Mouse (Mus musculus): ENCODE measurements around the gene Clec2l. TPM values are rescaled to one million over a fixed set of nuclear protein-coding genes. Genes with fewer than 3 reads are reported as not detected.

Clec2l gene
- not detected in 2 replicates for polyA plus RNA-seq (2011; ENCODE audit: insufficient read depth, insufficient read length, low read depth, missing spikeins)

DNA sequence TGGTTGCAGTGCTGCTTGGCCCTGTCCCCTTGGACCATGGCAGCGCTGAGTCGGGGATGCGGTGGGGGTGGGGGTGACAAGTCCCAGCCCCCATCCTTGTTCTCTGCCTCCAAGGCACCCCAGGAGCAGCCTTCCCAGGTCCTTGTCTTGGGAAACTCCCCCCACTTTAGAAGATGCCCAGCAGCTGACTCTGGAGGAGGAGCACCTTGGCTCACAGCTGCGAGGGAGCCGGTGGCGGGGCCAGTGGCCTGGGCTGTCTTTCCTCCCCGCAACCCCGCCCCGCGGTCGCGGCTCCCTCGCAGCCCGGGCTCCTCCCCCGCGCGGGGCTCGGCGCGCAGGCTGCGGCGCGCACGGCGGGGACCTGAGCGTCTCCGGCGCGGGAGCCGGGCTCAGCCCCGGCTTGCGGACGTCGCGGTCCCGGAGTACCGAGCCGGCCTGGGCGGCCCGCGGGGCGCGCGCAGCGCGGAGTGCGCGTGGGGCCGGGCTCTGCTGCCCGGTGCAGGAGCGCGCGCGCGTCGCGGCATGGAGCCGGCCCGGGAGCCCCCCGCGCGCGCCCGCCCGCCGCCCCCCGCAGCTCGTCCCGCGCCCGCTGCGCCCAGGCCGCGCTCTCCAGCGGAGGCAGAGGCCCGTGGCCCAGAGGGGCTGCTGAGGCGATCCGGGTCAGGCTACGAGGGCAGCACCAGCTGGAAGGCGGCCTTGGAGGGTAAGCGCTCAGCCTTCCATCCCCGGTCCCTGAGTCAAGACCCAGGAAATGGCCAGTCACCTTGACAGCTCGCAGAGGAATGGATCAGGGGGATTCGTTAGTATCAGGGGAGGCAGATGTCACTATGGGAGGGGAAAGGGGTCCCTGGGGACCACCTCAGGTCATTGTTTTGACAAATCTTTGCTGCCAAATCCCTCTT is at the start of gene Clec2l:
TSS of gene Clec2l (plus strand) at position 356 of the 902 bp plus-strand sequence.
- peaks cover 9% of the 10 kb centered on the region for H3K27me3 ChIP-seq (ENCODE audit: control insufficient read depth, insufficient read depth, low read length, poor library complexity, severe bottlenecking)

DNA sequence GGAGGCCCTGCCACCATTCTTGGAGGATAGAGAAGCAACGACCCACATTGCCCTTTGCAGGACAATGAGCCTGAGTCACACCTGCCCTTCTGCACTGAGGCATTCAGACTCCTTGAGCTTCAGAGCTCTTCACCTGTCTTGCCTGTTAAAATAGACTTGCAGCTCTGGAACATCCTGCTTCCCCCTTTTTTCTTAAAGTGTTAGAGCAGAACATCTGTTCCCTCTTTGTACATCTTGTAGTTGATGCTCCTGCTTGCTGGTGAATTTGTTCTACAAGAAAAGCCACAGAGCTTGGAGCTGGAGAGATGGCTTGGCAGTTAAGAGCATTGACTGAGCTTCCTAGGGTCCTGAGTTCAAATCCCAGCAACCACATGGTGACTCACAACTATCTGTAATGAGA is 40.5 kb upstream of the Clec2l start:
- Histone ChIP-seq H3K4me1 (ENCODE audit: control insufficient read depth, insufficient read depth, low read length) (no peaks in the 10 kb centered on the region), H3K36me3 (ENCODE audit: control insufficient read depth, insufficient read depth, low read length, poor library complexity, severe bottlenecking) (no peaks in the 10 kb centered on the region; the same call in 1 of the 2 replicates), H3K27ac (ENCODE audit: insufficient read depth, low read length) (no peak overlapping the region), H3K4me3 (ENCODE audit: low read depth, low read length) (no peak overlapping the region), H3K27me3 (ENCODE audit: control insufficient read depth, insufficient read depth, low read length, poor library complexity, severe bottlenecking) (no peaks in the 10 kb centered on the region), H3K9me3 (replicated peaks; ENCODE audit: control insufficient read depth, insufficient read depth, low read length, poor library complexity, severe bottlenecking) (no peaks in the 10 kb centered on the region), H3K9ac (ENCODE audit: low read depth, poor library complexity, severe bottlenecking) (no peak overlapping the region)
- TF ChIP-seq EP300 (IDR thresholded peaks at IDR 0.05; ENCODE audit: insufficient read depth, low read depth, low read length): no peak
- no peak for TF ChIP-seq POLR2A (IDR thresholded peaks at IDR 0.05; ENCODE audit: insufficient read depth, low read length)
- no peak for TF ChIP-seq CTCF (IDR thresholded peaks at IDR 0.05; ENCODE audit: low read depth, low read length)

More for the DNA sequence above, at the start of gene Clec2l:
- peak within 1 kb of the TSS; percentile 64 for H3K9ac ChIP-seq (ENCODE audit: low read depth, poor library complexity, severe bottlenecking)
- H3K4me3 ChIP-seq (ENCODE audit: low read depth, low read length): peak within 1 kb of the TSS; percentile 77
- H3K36me3 ChIP-seq (ENCODE audit: control insufficient read depth, insufficient read depth, low read length, poor library complexity, severe bottlenecking): no peaks in the 10 kb centered on the region
- H3K27ac ChIP-seq (ENCODE audit: insufficient read depth, low read length): no peak within 1 kb of the TSS
- no peaks in the 10 kb centered on the region for H3K4me1 ChIP-seq (ENCODE audit: control insufficient read depth, insufficient read depth, low read length)
- no peak for TF ChIP-seq CTCF (IDR thresholded peaks at IDR 0.05; ENCODE audit: low read depth, low read length)
- no peak for TF ChIP-seq POLR2A (IDR thresholded peaks at IDR 0.05; ENCODE audit: insufficient read depth, low read length)
- TF ChIP-seq EP300 (IDR thresholded peaks at IDR 0.05; ENCODE audit: insufficient read depth, low read depth, low read length): no peak
- no peaks in the 10 kb centered on the region for H3K9me3 ChIP-seq (replicated peaks; ENCODE audit: control insufficient read depth, insufficient read depth, low read length, poor library complexity, severe bottlenecking)

DNA sequence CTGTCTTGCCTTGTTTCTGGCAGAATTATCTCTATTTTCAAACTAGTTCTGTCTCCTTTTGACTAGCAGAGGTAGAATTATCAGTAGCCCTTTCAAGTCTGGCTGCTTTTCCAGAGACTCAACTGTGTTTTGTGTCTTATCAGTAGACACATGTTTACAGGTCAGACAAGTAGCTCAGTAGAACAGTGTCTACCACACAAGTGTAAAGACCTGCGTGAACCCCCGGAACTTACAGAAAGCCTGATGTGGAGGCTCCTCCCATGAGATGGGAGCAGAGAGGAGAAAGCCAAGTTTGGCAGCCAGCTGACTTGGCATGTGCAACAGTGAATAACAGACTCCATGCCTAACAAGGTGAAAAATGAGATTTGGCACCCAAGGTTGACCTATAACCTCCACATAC is 39.4 kb upstream of the Clec2l start:
- no peaks in the 10 kb centered on the region for H3K36me3 ChIP-seq (ENCODE audit: control insufficient read depth, insufficient read depth, low read length, poor library complexity, severe bottlenecking)
- H3K27me3 ChIP-seq (ENCODE audit: control insufficient read depth, insufficient read depth, low read length, poor library complexity, severe bottlenecking): no peaks in the 10 kb centered on the region
- H3K9me3 ChIP-seq (replicated peaks; ENCODE audit: control insufficient read depth, insufficient read depth, low read length, poor library complexity, severe bottlenecking): no peaks in the 10 kb centered on the region
- H3K4me3 ChIP-seq (ENCODE audit: low read depth, low read length): no peak overlapping the region
- TF ChIP-seq EP300 (IDR thresholded peaks at IDR 0.05; ENCODE audit: insufficient read depth, low read depth, low read length) (no peak), CTCF (IDR thresholded peaks at IDR 0.05; ENCODE audit: low read depth, low read length) (no peak), POLR2A (IDR thresholded peaks at IDR 0.05; ENCODE audit: insufficient read depth, low read length) (no peak)
- H3K27ac ChIP-seq (ENCODE audit: insufficient read depth, low read length): no peak overlapping the region
- H3K4me1 ChIP-seq (ENCODE audit: control insufficient read depth, insufficient read depth, low read length): no peaks in the 10 kb centered on the region
- H3K9ac ChIP-seq (ENCODE audit: low read depth, poor library complexity, severe bottlenecking): no peak overlapping the region

DNA sequence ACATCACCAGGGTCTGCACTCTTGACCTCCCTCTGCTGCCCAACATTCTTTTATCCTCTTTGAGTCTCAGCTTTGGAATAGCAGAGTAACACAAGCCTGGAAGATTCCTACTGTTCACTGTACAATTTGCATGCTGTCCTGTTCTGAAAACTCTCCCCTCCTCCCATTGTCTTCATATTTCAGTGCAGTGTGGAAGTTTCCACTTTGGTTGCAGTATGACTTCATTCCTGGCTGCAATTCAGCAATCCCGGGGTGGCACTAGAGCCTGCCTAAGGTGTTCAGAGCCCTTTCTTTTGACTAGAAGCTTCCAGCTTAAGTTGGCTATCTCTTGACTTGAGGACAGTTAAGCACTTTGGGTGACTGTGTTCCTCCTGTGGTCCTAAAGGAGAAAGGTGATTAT is 38.4 kb upstream of the Clec2l start:
- H3K27ac ChIP-seq (ENCODE audit: insufficient read depth, low read length): no peak overlapping the region
- TF ChIP-seq POLR2A (IDR thresholded peaks at IDR 0.05; ENCODE audit: insufficient read depth, low read length) (no peak), CTCF (IDR thresholded peaks at IDR 0.05; ENCODE audit: low read depth, low read length) (no peak), EP300 (IDR thresholded peaks at IDR 0.05; ENCODE audit: insufficient read depth, low read depth, low read length) (no peak)
- H3K4me3 ChIP-seq (ENCODE audit: low read depth, low read length): no peak overlapping the region
- H3K9me3 ChIP-seq (replicated peaks; ENCODE audit: control insufficient read depth, insufficient read depth, low read length, poor library complexity, severe bottlenecking): no peaks in the 10 kb centered on the region
- H3K4me1 ChIP-seq (ENCODE audit: control insufficient read depth, insufficient read depth, low read length): no peaks in the 10 kb centered on the region
- H3K27me3 ChIP-seq (ENCODE audit: control insufficient read depth, insufficient read depth, low read length, poor library complexity, severe bottlenecking): no peaks in the 10 kb centered on the region
- no peaks in the 10 kb centered on the region for H3K36me3 ChIP-seq (ENCODE audit: control insufficient read depth, insufficient read depth, low read length, poor library complexity, severe bottlenecking)
- no peak overlapping the region for H3K9ac ChIP-seq (ENCODE audit: low read depth, poor library complexity, severe bottlenecking)

DNA sequence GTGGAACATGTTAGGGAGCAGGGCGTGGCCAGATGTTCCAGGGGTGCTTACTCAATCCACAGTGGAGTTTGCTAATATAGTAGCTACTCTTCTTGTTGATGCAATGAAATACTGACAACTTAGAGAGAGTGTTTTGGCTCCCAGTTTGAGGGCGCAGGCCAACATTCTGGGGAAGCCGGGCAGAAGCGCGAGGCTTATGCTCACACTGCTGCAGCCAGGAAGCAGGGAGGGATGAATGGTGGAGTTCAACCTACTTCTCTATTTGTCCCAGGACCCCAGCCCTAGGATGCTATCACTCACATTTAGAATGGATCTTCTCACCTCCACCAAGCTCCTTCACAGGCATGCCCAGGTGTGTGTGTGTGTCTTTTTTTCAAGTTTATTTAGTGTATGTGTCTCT is 36.8 kb upstream of the Clec2l start:
- no peaks in the 10 kb centered on the region for H3K4me1 ChIP-seq (ENCODE audit: control insufficient read depth, insufficient read depth, low read length)
- H3K9me3 ChIP-seq (replicated peaks; ENCODE audit: control insufficient read depth, insufficient read depth, low read length, poor library complexity, severe bottlenecking): no peaks in the 10 kb centered on the region
- no peak overlapping the region for H3K27ac ChIP-seq (ENCODE audit: insufficient read depth, low read length)
- no peaks in the 10 kb centered on the region for H3K36me3 ChIP-seq (ENCODE audit: control insufficient read depth, insufficient read depth, low read length, poor library complexity, severe bottlenecking)
- no peak overlapping the region for H3K9ac ChIP-seq (ENCODE audit: low read depth, poor library complexity, severe bottlenecking)
- no peaks in the 10 kb centered on the region for H3K27me3 ChIP-seq (ENCODE audit: control insufficient read depth, insufficient read depth, low read length, poor library complexity, severe bottlenecking)
- no peak overlapping the region for H3K4me3 ChIP-seq (ENCODE audit: low read depth, low read length)
- no peak for TF ChIP-seq POLR2A (IDR thresholded peaks at IDR 0.05; ENCODE audit: insufficient read depth, low read length)
- TF ChIP-seq EP300 (IDR thresholded peaks at IDR 0.05; ENCODE audit: insufficient read depth, low read depth, low read length): no peak
- TF ChIP-seq CTCF (IDR thresholded peaks at IDR 0.05; ENCODE audit: low read depth, low read length): no peak

DNA sequence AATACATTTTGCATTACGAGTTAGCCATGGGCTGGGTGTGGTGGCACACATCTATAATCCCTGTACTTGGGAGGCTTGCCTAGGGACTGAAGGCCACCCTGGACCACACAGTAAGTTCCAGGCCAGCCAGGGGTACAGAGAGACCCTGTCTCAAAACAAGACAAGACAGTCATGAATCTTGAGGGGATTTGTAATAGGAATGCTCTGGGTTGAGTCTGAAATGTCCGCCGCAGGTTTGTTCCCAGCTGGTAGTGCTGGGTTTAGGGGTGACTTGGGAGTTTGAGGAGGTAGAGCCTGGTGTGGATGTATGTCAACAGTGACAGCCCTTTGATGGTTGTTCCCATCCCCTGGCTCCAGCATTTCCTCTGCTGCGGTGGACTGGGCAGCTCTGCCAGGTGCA is 35.8 kb upstream of the Clec2l start:
- no peak for TF ChIP-seq POLR2A (IDR thresholded peaks at IDR 0.05; ENCODE audit: insufficient read depth, low read length)
- TF ChIP-seq EP300 (IDR thresholded peaks at IDR 0.05; ENCODE audit: insufficient read depth, low read depth, low read length): no peak
- TF ChIP-seq CTCF (IDR thresholded peaks at IDR 0.05; ENCODE audit: low read depth, low read length): no peak
- no peaks in the 10 kb centered on the region for H3K4me1 ChIP-seq (ENCODE audit: control insufficient read depth, insufficient read depth, low read length)

More for the DNA sequence above, 35.8 kb upstream of the Clec2l start:
- Histone ChIP-seq H3K36me3 (ENCODE audit: control insufficient read depth, insufficient read depth, low read length, poor library complexity, severe bottlenecking) (no peaks in the 10 kb centered on the region), H3K27ac (ENCODE audit: insufficient read depth, low read length) (no peak overlapping the region), H3K4me3 (ENCODE audit: low read depth, low read length) (no peak overlapping the region), H3K9ac (ENCODE audit: low read depth, poor library complexity, severe bottlenecking) (no peak overlapping the region), H3K27me3 (ENCODE audit: control insufficient read depth, insufficient read depth, low read length, poor library complexity, severe bottlenecking) (no peaks in the 10 kb centered on the region), H3K9me3 (replicated peaks; ENCODE audit: control insufficient read depth, insufficient read depth, low read length, poor library complexity, severe bottlenecking) (no peaks in the 10 kb centered on the region)

Measured in ES-Bruce4 (cell line).